Mouse (Mus musculus) testis, adult 2 months (tissue): Measurements from ENCODE around the gene Pi4kb. TPM values are rescaled to one million over a fixed set of nuclear protein-coding genes. Genes with fewer than 3 reads are reported as not detected.
A peak's percentile ranks its signal among the peaks of the same experiment; 100 is the strongest.
"Not testable (repeated sequence)": the region's sequence is repeated elsewhere in the genome, so short reads cannot be mapped to it uniquely, and the experiment has no call there.

ENCODE experiments used
- H3K27ac ChIP-seq: fragments of 200-500 bp; 2 replicates; pipeline ENCODE4 v1.5.1; 2012; ENCODE audit warnings: low read depth, low read length; ENCODE audit not compliant: control insufficient read depth, insufficient read depth
- H3K27me3 ChIP-seq: fragments of 200-500 bp; 2 replicates; pipeline ENCODE4 v1.6.1; 2012; ENCODE audit warnings: mild to moderate bottlenecking, low read length, moderate library complexity; ENCODE audit not compliant: control insufficient read depth, insufficient read depth
- H3K36me3 ChIP-seq: fragments of 200-500 bp; 2 replicates; pipeline ENCODE4 v1.6.1; 2012; ENCODE audit warnings: mild to moderate bottlenecking, low read length; ENCODE audit not compliant: control insufficient read depth, insufficient read depth
- H3K4me1 ChIP-seq: fragments of 200-500 bp; 2 replicates; pipeline ENCODE4 v1.6.1; 2012; ENCODE audit warnings: low read length; ENCODE audit not compliant: control insufficient read depth, insufficient read depth
- H3K4me3 ChIP-seq: fragments of 200-500 bp; 2 replicates; pipeline ENCODE4 v1.5.1; 2012; ENCODE audit warnings: low read depth, mild to moderate bottlenecking, low read length, moderate library complexity, mixed read lengths; ENCODE audit not compliant: control insufficient read depth
- CTCF ChIP-seq: fragments of 200-500 bp; IDR thresholded peaks from 2 replicates; pipeline ENCODE4 v1.5.1; 2012; ENCODE audit warnings: low read depth, mild to moderate bottlenecking, inconsistent platforms, low read length, moderate library complexity; ENCODE audit not compliant: control insufficient read depth, insufficient read depth, insufficient replicate concordance
- POLR2A ChIP-seq: fragments of 200-500 bp; IDR thresholded peaks from 2 replicates; pipeline ENCODE4 v1.6.1; 2012; ENCODE audit warnings: low read depth, mild to moderate bottlenecking, inconsistent platforms, low read length, moderate library complexity; ENCODE audit not compliant: control insufficient read depth
- polyA plus RNA-seq: library from polyadenylated mRNA; depleted of rRNA; stranded (reverse); fragments of >200 nt; gene quantifications from 2 replicates; pipeline ENCODE4 v1.2.3, GENCODE M21; 2012

Pi4kb gene
- polyA plus RNA-seq, 1 experiment, result 24.1 TPM

DNA sequence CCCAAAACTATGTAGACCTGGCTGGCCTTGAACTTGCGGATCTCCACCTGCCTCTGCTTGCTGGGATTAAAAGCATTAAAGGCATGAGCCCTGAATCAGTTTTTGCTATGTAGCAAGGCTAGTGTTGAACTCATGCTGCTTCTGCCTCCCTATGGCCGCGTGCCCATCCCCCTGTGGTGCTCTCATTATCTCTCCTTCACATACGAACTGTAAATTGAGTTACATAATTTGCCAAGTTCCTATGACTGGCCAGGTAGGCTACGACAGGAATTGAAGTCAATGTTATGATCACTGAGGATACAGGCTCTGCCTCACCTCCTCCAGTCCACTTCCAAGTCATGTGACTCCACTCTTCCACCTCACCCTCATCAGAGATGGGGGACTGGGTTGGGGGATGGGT, 38.4 kb upstream of the Pi4kb start:
- H3K4me1 ChIP-seq, H3K36me3 ChIP-seq, H3K27me3 ChIP-seq, H3K4me3 ChIP-seq, H3K27ac ChIP-seq: not testable (repeated sequence)

DNA sequence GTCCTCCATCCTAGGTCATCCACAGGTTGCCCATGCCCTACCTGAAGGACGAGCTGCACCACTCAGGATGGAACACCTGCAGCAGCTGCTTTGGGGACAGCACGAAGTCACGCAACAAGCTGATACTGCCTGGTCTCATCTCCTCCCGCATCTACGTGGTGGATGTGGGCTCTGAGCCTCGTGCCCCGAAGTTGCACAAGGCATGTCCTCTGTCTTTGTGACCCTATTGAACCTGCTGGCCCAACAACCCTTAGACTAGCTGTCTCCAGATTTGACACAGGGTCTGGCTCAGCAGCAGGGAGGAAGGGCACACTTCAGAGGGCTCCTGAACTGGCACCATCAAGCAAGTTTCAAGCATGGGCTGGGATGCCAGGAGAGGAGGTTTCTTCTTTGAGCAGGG, 37.3 kb upstream of the Pi4kb start:
- H3K4me1 ChIP-seq, H3K27me3 ChIP-seq, H3K27ac ChIP-seq, H3K4me3 ChIP-seq, H3K36me3 ChIP-seq: not testable (repeated sequence)

DNA sequence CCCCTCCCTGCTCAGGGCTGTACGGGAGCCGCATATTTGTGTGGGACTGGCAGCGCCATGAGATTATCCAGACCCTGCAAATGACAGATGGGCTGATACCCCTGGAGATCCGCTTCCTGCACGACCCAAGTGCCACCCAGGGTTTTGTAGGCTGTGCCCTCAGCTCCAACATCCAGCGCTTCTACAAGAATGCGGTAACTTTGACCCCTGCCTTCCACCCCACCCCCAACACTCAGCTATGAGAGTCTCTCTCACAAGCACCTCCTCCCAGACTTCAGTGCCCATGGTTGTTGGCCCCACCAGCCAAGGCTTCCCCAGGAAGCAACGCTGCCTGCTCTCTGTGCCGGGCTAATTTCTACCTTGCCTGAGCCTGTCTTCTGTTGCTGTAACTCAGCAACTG, 34.5 kb upstream of the Pi4kb start:
- H3K4me3 ChIP-seq, H3K27ac ChIP-seq, H3K36me3 ChIP-seq, H3K27me3 ChIP-seq, H3K4me1 ChIP-seq: not testable (repeated sequence)

DNA sequence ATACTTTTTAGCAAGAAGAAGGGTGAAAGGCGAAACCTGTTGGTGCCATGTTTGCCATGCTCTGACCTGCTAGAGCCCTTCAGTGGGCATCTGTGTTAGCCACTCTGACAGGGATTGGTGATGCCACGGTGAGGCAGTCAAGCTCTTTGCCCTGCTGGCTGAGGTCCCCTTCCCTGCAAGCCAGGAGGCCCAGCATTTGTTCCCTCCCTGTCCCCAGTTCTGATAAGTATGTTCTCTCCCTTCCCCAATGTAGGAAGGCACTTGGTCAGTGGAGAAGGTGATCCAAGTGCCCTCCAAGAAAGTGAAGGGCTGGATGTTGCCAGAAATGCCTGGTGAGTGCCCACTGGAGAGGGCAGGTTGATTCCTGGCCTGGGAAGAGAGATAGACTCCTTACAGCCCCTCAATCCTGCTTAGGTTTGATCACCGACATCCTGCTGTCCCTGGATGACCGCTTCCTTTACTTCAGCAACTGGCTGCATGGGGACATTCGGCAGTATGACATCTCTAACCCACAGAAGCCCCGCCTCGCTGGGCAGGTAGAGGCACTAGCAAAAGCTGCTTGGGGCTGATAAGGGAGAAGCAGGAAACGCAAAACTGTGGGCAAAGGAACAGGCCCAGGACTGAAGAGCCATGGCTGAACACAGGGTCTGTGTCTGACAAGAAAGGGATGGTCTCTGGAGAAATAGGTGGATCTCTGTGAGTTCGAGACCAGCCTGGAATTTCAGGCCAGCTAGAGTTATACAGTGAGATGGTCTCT, 32.1 kb upstream of the Pi4kb start:
- H3K4me1 ChIP-seq, H3K36me3 ChIP-seq, H3K27me3 ChIP-seq, H3K4me3 ChIP-seq, H3K27ac ChIP-seq: not testable (repeated sequence)

DNA sequence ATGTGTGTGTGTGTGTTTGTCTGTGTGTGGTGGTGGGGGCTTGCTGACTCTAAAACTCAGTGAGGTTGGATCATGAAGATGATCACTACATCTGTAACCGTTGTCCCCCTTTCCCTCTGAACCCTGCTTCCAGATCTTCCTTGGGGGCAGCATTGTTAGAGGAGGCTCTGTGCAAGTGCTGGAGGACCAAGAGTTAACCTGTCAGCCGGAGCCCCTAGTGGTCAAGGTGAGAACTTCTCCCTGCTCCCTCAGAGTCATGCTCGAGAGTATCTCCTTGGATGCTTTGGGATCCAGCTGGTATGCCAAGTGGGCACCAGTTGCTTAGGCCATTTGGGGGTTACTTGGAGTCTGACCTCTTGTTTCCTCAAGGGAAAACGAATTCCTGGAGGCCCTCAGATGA, 30.8 kb upstream of the Pi4kb start:
- H3K4me3 ChIP-seq, H3K36me3 ChIP-seq, H3K4me1 ChIP-seq, H3K27me3 ChIP-seq, H3K27ac ChIP-seq: not testable (repeated sequence)
- TF ChIP-seq CTCF, result peak; percentile 37; the same call in 1 of the 2 replicates

DNA sequence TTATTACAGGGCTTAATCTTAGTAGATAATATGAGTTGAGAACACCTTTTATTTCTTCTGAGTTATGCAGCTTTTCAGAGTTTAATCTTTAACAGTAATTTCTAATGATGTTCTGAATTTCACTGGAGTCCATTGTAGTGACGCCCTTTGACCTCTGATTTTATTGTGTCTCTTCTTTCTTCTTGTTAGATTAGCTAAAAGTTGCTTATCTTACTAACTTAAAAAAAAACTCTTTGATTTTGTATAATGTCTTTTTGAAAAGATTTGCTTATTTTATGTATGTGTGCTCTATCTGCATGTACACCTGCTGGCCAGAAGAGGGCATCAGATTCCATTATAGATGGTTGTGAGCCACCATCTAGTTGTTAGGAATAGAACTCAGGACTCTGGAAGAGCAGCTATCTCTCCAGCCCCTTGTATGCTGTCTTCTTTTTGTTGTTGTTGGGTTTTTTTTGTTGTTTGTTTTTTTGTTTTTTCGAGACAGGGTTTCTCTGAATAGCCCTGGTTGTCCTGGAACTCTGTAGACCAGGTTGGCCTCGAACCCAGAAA, 26.4 kb upstream of the Pi4kb start:
- H3K4me1 ChIP-seq, result peaks cover 5% of the 10 kb centered on the region
- H3K36me3 ChIP-seq, result no peaks in the 10 kb centered on the region
- H3K27ac ChIP-seq, result no peak overlapping the region
- no peaks in the 10 kb centered on the region for H3K27me3 ChIP-seq
- no peak overlapping the region for H3K4me3 ChIP-seq
- no peak for TF ChIP-seq CTCF
- no peak for TF ChIP-seq POLR2A

DNA sequence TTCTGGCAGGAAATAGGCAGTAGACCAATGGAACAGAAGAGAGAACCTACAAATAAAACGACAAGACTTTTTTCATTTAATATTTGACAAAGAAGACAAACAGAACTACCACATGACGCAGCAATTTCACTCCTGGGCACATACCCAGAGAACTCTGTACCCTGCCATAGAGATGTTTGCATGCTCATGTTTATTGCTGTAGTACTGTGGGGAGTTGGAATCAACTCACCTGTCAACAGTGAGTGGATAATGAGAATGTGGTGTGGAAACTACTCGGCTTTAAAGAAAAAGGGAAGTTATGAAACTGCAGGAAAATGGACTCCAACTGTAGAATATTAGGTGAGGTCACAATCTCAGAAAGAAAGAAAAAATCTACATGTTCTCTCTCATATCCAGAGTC, 24.9 kb upstream of the Pi4kb start:
- H3K27me3 ChIP-seq, result no peaks in the 10 kb centered on the region
- TF ChIP-seq POLR2A (no peak), CTCF (no peak)
- H3K27ac ChIP-seq, result no peak overlapping the region
- no peak overlapping the region for H3K4me3 ChIP-seq
- H3K36me3 ChIP-seq, result no peaks in the 10 kb centered on the region
- H3K4me1 ChIP-seq, result peaks cover 5% of the 10 kb centered on the region

DNA sequence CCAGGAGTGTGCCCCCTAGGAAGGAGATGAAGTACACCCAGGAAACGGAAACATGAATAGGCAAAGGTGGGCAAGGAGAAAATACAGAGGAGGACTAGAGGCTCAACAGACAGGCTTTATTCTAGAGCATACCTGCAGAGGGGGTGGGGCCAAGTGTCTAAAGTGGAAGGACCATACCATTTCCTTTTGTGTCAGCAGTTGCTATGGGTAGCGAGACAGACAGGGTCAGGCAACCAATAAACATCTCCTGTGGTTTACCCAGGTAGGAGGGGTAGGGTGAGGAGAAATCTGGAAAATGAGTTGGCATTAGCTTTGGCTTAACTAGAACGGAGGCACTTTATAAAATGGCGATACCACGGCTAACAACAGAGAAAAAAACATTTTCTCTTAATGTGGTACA, 21.7 kb upstream of the Pi4kb start:
- H3K36me3 ChIP-seq, result no peaks in the 10 kb centered on the region; the same call in 1 of the 2 replicates
- H3K27ac ChIP-seq, result peak overlapping the region; percentile 29; the same call in 1 of the 2 replicates
- H3K4me1 ChIP-seq, result peaks cover 10% of the 10 kb centered on the region
- no peaks in the 10 kb centered on the region for H3K27me3 ChIP-seq
- peak overlapping the region; percentile 68; the same call in 1 of the 2 replicates for H3K4me3 ChIP-seq
- TF ChIP-seq CTCF, result no peak
- no peak for TF ChIP-seq POLR2A
